Mouse (Mus musculus): ENCODE measurements around the gene P4ha3. TPM values are rescaled to one million over a fixed set of nuclear protein-coding genes. Genes with fewer than 3 reads are reported as not detected.
"Not testable (repeated sequence)": the region's sequence is repeated elsewhere in the genome, so short reads cannot be mapped to it uniquely, and the experiment has no call there.

The P4ha3 gene
- 6.7 and 11.1 TPM in 2 replicates for polyA plus RNA-seq (2016; fragmentation: Nextera tagmentation; extraction: Ambion mirVana)

- H3K36me3 ChIP-seq, result no peaks in the 10 kb centered on the region
- peak within 1 kb of the TSS; percentile 100 for H3K27ac ChIP-seq
- peak within 1 kb of the TSS; percentile 92 for H3K4me2 ChIP-seq
- 2% methylated on average over 40 of the region's 53 CpGs for WGBS
- ATAC-seq (ENCODE audit: insufficient number of reproducible peaks, insufficient read depth, low FRiP score, low TSS enrichment, low read depth), result no peak
- H3K9ac ChIP-seq (replicated peaks), result peak within 1 kb of the TSS; percentile 82
- H3K4me1 ChIP-seq (replicated peaks), result peaks cover 52% of the 10 kb centered on the region
- H3K4me3 ChIP-seq (replicated peaks), result peak within 1 kb of the TSS; percentile 68
- peaks cover 28% of the 10 kb centered on the region for H3K27me3 ChIP-seq
- H3K9me3 ChIP-seq, result no peaks in the 10 kb centered on the region
Measured at GRCm38 (mm10) chr7:100285383-100285782, at the start of gene P4ha3. P4ha3 (plus strand) TSS chr7:100285520.

GRCm38 (mm10) chr7:100238271-100238670, 47.0 kb upstream of the P4ha3 start:
- ATAC-seq (ENCODE audit: insufficient number of reproducible peaks, insufficient read depth, low FRiP score, low TSS enrichment, low read depth), result no peak
- H3K4me3 ChIP-seq (replicated peaks), result no peak overlapping the region
- 92% methylated on average over 1 of the region's 1 CpGs for WGBS
- H3K4me1 ChIP-seq (replicated peaks), result no peaks in the 10 kb centered on the region
- no peaks in the 10 kb centered on the region for H3K9me3 ChIP-seq
- no peaks in the 10 kb centered on the region for H3K27me3 ChIP-seq
- H3K36me3 ChIP-seq, result no peaks in the 10 kb centered on the region
- no peak overlapping the region for H3K9ac ChIP-seq (replicated peaks)
- no peak overlapping the region for H3K27ac ChIP-seq
- no peak overlapping the region for H3K4me2 ChIP-seq

GRCm38 (mm10) chr7:100240601-100241000, 44.7 kb upstream of the P4ha3 start:
- Histone ChIP-seq H3K27me3 (no peaks in the 10 kb centered on the region), H3K9ac (replicated peaks) (no peak overlapping the region), H3K4me3 (replicated peaks) (no peak overlapping the region), H3K27ac (no peak overlapping the region), H3K4me1 (replicated peaks) (no peaks in the 10 kb centered on the region), H3K9me3 (no peaks in the 10 kb centered on the region), H3K36me3 (no peaks in the 10 kb centered on the region), H3K4me2 (no peak overlapping the region)
- 51% methylated on average over 2 of the region's 2 CpGs for WGBS
- no peak for ATAC-seq (ENCODE audit: insufficient number of reproducible peaks, insufficient read depth, low FRiP score, low TSS enrichment, low read depth)

- no peaks in the 10 kb centered on the region for H3K27me3 ChIP-seq
- H3K27ac ChIP-seq, result no peak overlapping the region
- H3K9me3 ChIP-seq, result no peaks in the 10 kb centered on the region
- ATAC-seq (ENCODE audit: insufficient number of reproducible peaks, insufficient read depth, low FRiP score, low TSS enrichment, low read depth), result no peak
- no peak overlapping the region for H3K4me3 ChIP-seq (replicated peaks)
- no peak overlapping the region for H3K4me2 ChIP-seq
- no peaks in the 10 kb centered on the region for H3K36me3 ChIP-seq
- H3K9ac ChIP-seq (replicated peaks), result no peak overlapping the region
- no peaks in the 10 kb centered on the region for H3K4me1 ChIP-seq (replicated peaks)
- WGBS, result 88% methylated on average over 1 of the region's 1 CpGs
Measured at GRCm38 (mm10) chr7:100243007-100243406, 42.3 kb upstream of the P4ha3 start.

- H3K36me3 ChIP-seq, result no peaks in the 10 kb centered on the region
- H3K4me1 ChIP-seq (replicated peaks), result no peaks in the 10 kb centered on the region
- no peaks in the 10 kb centered on the region for H3K27me3 ChIP-seq
- H3K27ac ChIP-seq, result no peak overlapping the region
- no peak for ATAC-seq (ENCODE audit: insufficient number of reproducible peaks, insufficient read depth, low FRiP score, low TSS enrichment, low read depth)
- H3K4me3 ChIP-seq (replicated peaks), result no peak overlapping the region
- no peak overlapping the region for H3K4me2 ChIP-seq
- H3K9me3 ChIP-seq, result no peaks in the 10 kb centered on the region
- 86% methylated on average over 4 of the region's 4 CpGs for WGBS
- H3K9ac ChIP-seq (replicated peaks), result no peak overlapping the region
Measured at GRCm38 (mm10) chr7:100244225-100244624, 41.1 kb upstream of the P4ha3 start.

GRCm38 (mm10) chr7:100245176-100245575, 40.1 kb upstream of the P4ha3 start:
- WGBS, result 85% methylated on average over 3 of the region's 3 CpGs
- H3K4me2 ChIP-seq, result no peak overlapping the region
- H3K27ac ChIP-seq, result no peak overlapping the region
- H3K4me1 ChIP-seq (replicated peaks), result no peaks in the 10 kb centered on the region
- no peaks in the 10 kb centered on the region for H3K9me3 ChIP-seq
- H3K4me3 ChIP-seq (replicated peaks), result no peak overlapping the region
- H3K27me3 ChIP-seq, result no peaks in the 10 kb centered on the region
- ATAC-seq (ENCODE audit: insufficient number of reproducible peaks, insufficient read depth, low FRiP score, low TSS enrichment, low read depth), result no peak
- no peak overlapping the region for H3K9ac ChIP-seq (replicated peaks)
- H3K36me3 ChIP-seq, result no peaks in the 10 kb centered on the region

DNA sequence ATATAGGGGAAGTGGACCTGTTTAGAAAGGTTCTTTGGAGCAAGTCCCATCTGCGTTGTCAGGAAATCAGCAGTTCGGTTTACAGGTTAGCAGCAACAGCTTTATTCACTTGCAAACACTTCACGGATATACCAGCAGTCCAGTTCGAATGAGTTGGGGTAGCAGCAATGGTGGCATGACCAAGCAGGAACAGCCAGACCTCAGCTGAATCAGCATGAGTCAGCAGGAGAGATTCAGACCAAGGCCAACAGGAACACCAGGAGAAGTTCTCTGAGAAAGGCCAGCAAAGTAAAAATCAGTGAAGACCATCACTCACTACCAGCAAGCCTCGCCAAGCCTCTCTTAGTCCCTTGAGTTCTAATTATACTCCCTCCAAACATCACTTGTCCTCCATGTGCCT, 34.7 kb upstream of the P4ha3 start:
- Histone ChIP-seq H3K27me3 (no peaks in the 10 kb centered on the region), H3K9me3 (no peaks in the 10 kb centered on the region), H3K4me3 (replicated peaks) (no peak overlapping the region), H3K4me2 (no peak overlapping the region), H3K4me1 (replicated peaks) (no peaks in the 10 kb centered on the region), H3K36me3 (peaks cover 25% of the 10 kb centered on the region), H3K9ac (replicated peaks) (no peak overlapping the region), H3K27ac (no peak overlapping the region)
- no peak for ATAC-seq (ENCODE audit: insufficient number of reproducible peaks, insufficient read depth, low FRiP score, low TSS enrichment, low read depth)
- WGBS, result 93% methylated on average over 5 of the region's 5 CpGs

GRCm38 (mm10) chr7:100262350-100262749, 23.0 kb upstream of the P4ha3 start:
- Histone ChIP-seq H3K4me1 (replicated peaks) (no peaks in the 10 kb centered on the region), H3K9ac (replicated peaks) (no peak overlapping the region), H3K27me3 (no peaks in the 10 kb centered on the region), H3K4me3 (replicated peaks) (no peak overlapping the region), H3K36me3 (peaks cover 23% of the 10 kb centered on the region), H3K27ac (no peak overlapping the region), H3K4me2 (no peak overlapping the region), H3K9me3 (no peaks in the 10 kb centered on the region)
- 85% methylated on average over 3 of the region's 3 CpGs for WGBS
- ATAC-seq (ENCODE audit: insufficient number of reproducible peaks, insufficient read depth, low FRiP score, low TSS enrichment, low read depth), result no peak

- 52% methylated on average over 17 of the region's 17 CpGs for WGBS
Measured at GRCm38 (mm10) chr7:100264934-100265333, 20.4 kb upstream of the P4ha3 start.

GRCm38 (mm10) chr7:100272369-100272768, 13.0 kb upstream of the P4ha3 start:
- H3K4me3 ChIP-seq (replicated peaks), result no peak overlapping the region
- H3K9me3 ChIP-seq, result no peaks in the 10 kb centered on the region
- WGBS, result 97% methylated on average over 8 of the region's 8 CpGs
- H3K27me3 ChIP-seq, result no peaks in the 10 kb centered on the region
- H3K27ac ChIP-seq, result no peak overlapping the region
- no peak overlapping the region for H3K9ac ChIP-seq (replicated peaks)
- no peak for ATAC-seq (ENCODE audit: insufficient number of reproducible peaks, insufficient read depth, low FRiP score, low TSS enrichment, low read depth)
- no peak overlapping the region for H3K4me2 ChIP-seq
- no peaks in the 10 kb centered on the region for H3K4me1 ChIP-seq (replicated peaks)
- peaks cover 19% of the 10 kb centered on the region; the same call in 1 of the 2 replicates for H3K36me3 ChIP-seq

More at GRCm38 (mm10) chr7:100264934-100265333, 20.4 kb upstream of the P4ha3 start:
- H3K27ac ChIP-seq; H3K4me3 ChIP-seq (replicated peaks); ATAC-seq (ENCODE audit: insufficient number of reproducible peaks, insufficient read depth, low FRiP score, low TSS enrichment, low read depth); H3K27me3 ChIP-seq; H3K9me3 ChIP-seq; H3K9ac ChIP-seq (replicated peaks); H3K4me1 ChIP-seq (replicated peaks); H3K4me2 ChIP-seq: not testable (repeated sequence)
- peaks cover 30% of the 10 kb centered on the region for H3K36me3 ChIP-seq

DNA sequence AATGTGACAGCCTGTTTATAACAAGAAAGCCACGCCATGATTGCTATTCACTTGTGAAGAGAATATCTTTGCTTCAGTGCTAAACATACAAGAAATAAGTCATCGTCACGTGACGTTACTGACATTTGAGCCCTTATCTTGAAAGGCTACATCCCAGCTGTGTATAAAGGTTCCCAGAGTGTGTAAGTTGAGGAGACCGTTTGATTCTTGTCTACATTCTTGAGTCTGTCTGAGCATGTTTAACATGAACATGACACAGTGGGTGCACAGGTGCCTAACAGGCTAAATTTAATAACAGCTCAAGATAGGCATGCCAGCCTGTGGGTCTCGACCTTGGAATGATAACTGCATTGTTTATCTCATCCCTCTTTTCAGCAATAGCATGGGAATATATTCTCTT, 10.8 kb upstream of the P4ha3 start:
- Histone ChIP-seq H3K9ac (replicated peaks) (no peak overlapping the region), H3K4me3 (replicated peaks) (no peak overlapping the region), H3K36me3 (peaks cover 14% of the 10 kb centered on the region; the same call in 1 of the 2 replicates), H3K27me3 (no peaks in the 10 kb centered on the region), H3K4me2 (no peak overlapping the region), H3K9me3 (no peaks in the 10 kb centered on the region), H3K4me1 (replicated peaks) (no peaks in the 10 kb centered on the region), H3K27ac (no peak overlapping the region)
- 74% methylated on average over 6 of the region's 6 CpGs for WGBS
- ATAC-seq (ENCODE audit: insufficient number of reproducible peaks, insufficient read depth, low FRiP score, low TSS enrichment, low read depth), result no peak

- H3K36me3 ChIP-seq, result peaks cover 8% of the 10 kb centered on the region; the same call in 1 of the 2 replicates
- WGBS, result 41% methylated on average over 2 of the region's 2 CpGs
- H3K27me3 ChIP-seq, result no peaks in the 10 kb centered on the region
- no peak for ATAC-seq (ENCODE audit: insufficient number of reproducible peaks, insufficient read depth, low FRiP score, low TSS enrichment, low read depth)
- H3K9me3 ChIP-seq, result no peaks in the 10 kb centered on the region
- no peaks in the 10 kb centered on the region for H3K4me1 ChIP-seq (replicated peaks)
- H3K27ac ChIP-seq, result no peak overlapping the region
- H3K4me3 ChIP-seq (replicated peaks), result no peak overlapping the region
- no peak overlapping the region for H3K4me2 ChIP-seq
- H3K9ac ChIP-seq (replicated peaks), result no peak overlapping the region
Measured at GRCm38 (mm10) chr7:100276397-100276796, 8.9 kb upstream of the P4ha3 start.
